Mouse (Mus musculus) bone marrow macrophage, adult 2 months (primary cell): ENCODE data around the gene Scrn2. TPM values are rescaled to one million over a fixed set of nuclear protein-coding genes. Genes with fewer than 3 reads are reported as not detected.

Experiments
- H3K27ac ChIP-seq: 2 replicates; pipeline ENCODE4 v1.5.1; 2012; ENCODE audit warnings: low read depth, low read length; ENCODE audit not compliant: insufficient read depth
- H3K4me1 ChIP-seq: 2 replicates; pipeline ENCODE4 v1.6.1; 2012; ENCODE audit warnings: low read length; ENCODE audit not compliant: control insufficient read depth, insufficient read depth
- H3K4me3 ChIP-seq: 2 replicates; pipeline ENCODE4 v1.5.1; 2012; ENCODE audit warnings: mild to moderate bottlenecking, low read length, moderate library complexity; ENCODE audit not compliant: insufficient read depth
- CTCF ChIP-seq: IDR thresholded peaks from 2 replicates; pipeline ENCODE4 v1.5.1; 2012; ENCODE audit warnings: low read depth, mild to moderate bottlenecking, low read length, moderate library complexity
- POLR2A ChIP-seq: IDR thresholded peaks from 2 replicates; pipeline ENCODE4 v1.6.1; 2012; ENCODE audit warnings: mild to moderate bottlenecking, low read depth, low read length, borderline replicate concordance
- polyA plus RNA-seq: library from polyadenylated mRNA; stranded (reverse); fragments of >200 nt; gene quantifications from 2 replicates; pipeline ENCODE4 v1.2.4, GENCODE M21; 2012; ENCODE audit not compliant: missing spikeins, insufficient read depth, insufficient read length

The Scrn2 gene
- polyA plus RNA-seq, 1 experiment: 1.5 TPM

- Histone ChIP-seq H3K4me1 (peaks cover 7% of the 10 kb centered on the region), H3K4me3 (no peak overlapping the region), H3K27ac (no peak overlapping the region)
- TF ChIP-seq POLR2A (no peak), CTCF (no peak)
Observed at GRCm38 (mm10) chr11:96992722-96993311, 36.9 kb upstream of the Scrn2 start.

GRCm38 (mm10) chr11:96995031-96995430 lies 34.7 kb upstream of the Scrn2 start:
- Histone ChIP-seq H3K4me3 (no peak overlapping the region), H3K4me1 (no peaks in the 10 kb centered on the region), H3K27ac (no peak overlapping the region)
- TF ChIP-seq POLR2A: no peak
- TF ChIP-seq CTCF: no peak

GRCm38 (mm10) chr11:96995836-96996772 lies 33.6 kb upstream of the Scrn2 start:
- Histone ChIP-seq H3K27ac (no peak overlapping the region), H3K4me3 (no peak overlapping the region), H3K4me1 (no peaks in the 10 kb centered on the region)
- TF ChIP-seq POLR2A (no peak), CTCF (no peak)

GRCm38 (mm10) chr11:96996773-96997379 lies 32.9 kb upstream of the Scrn2 start:
- Histone ChIP-seq H3K4me3 (no peak overlapping the region), H3K4me1 (no peaks in the 10 kb centered on the region), H3K27ac (no peak overlapping the region)
- TF ChIP-seq POLR2A (no peak), CTCF (no peak)

DNA sequence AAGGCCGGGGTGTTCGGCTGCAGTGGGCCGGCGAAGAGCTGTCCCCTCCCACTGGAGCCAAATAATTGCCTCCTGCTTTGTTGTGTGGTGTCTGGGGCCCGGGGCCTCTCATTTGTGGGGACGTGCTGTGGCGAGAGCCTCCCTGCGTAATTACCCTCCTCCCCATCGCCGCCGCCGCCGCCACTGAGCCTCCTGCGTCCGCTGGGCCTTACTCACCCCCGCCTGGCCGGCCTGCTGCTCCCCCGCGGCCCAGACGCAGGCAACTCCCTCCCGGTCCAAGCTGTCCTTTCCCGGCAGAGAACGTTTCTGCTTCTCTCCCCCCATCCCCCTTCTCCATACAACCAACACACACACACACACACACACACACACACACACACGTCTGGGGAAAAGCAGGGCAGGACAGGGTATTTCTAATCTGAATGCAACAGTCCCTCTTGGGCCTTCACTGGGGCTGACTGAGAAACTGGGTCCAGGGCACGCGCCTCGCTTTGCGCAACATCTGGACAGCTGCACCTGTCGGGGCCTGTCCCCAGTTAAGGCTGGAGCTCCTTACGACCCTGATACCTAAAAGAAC lies 32.3 kb upstream of the Scrn2 start:
- Histone ChIP-seq H3K27ac (no peak overlapping the region), H3K4me1 (no peaks in the 10 kb centered on the region), H3K4me3 (no peak overlapping the region)
- TF ChIP-seq CTCF (no peak), POLR2A (no peak)

GRCm38 (mm10) chr11:97003170-97003569 lies 26.6 kb upstream of the Scrn2 start:
- TF ChIP-seq POLR2A (no peak), CTCF (no peak)
- H3K4me3 ChIP-seq: no peak overlapping the region
- no peaks in the 10 kb centered on the region for H3K4me1 ChIP-seq
- H3K27ac ChIP-seq: no peak overlapping the region

DNA sequence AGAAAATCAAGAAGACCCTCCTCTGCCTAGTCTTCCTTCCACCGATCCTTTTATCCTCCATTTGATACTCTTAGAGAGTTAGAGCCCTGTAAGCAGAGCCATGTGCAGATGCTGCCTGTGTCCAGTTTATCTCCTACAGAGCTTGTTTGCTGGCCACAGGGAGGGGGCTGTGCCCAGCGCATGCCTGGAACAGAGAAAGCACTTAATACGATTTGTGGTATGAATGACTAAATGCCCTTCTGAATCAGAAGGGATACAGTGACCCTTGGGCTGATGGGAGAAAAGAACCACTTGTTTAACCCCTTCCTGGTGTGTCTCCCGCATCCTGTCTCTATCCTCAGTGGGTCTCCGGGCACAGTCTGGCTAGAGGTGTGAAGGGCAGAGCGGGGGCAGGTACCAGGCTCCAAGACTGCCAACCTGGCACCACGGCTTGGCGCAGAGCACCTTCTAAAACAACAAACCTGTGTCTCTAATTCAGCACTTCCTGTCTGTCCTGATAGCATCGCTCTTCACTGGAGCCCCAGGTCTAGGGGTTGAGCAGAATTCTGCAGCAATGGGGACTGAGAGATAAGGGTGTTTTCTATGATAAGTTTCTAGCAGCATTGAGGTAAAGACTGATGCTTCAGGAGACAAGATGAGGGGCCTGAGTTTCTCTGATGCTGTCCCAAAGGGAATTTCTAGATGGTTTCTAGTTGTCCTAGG lies 22.5 kb upstream of the Scrn2 start:
- Histone ChIP-seq H3K27ac (no peak overlapping the region), H3K4me1 (no peaks in the 10 kb centered on the region), H3K4me3 (no peak overlapping the region)
- TF ChIP-seq POLR2A (no peak), CTCF (no peak)

DNA sequence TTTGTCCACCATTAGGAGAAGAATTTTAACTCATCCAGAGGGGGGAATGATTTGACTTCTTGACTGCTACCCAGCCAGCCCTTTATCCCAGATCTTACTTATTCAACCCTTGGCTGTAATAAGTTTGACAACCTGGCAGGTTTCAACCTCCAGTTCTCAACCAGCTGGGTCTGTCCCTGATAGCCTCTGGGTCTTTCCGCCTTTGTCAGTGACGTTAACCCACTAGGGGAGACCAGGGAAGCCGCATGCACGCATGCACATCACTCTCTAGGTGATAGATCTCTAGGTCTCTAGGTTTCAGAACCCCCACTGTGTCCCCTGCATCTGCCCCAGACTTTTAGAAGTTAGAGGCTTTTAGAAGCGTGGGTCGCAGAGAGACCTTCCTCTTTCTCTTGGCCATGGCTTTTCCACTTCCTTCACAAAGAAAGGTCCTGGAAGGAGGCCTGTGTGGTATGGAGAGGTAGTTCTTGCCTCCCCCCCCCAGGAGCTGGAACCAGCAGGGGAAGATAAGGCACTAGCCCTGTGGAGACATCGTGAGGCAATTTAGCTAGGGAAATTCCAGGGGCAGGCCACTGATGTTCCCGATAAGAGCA lies 20.4 kb upstream of the Scrn2 start:
- TF ChIP-seq CTCF: no peak
- TF ChIP-seq POLR2A: no peak
- no peaks in the 10 kb centered on the region for H3K4me1 ChIP-seq
- H3K27ac ChIP-seq: no peak overlapping the region
- H3K4me3 ChIP-seq: no peak overlapping the region

- TF ChIP-seq CTCF (no peak), POLR2A (no peak)
- no peaks in the 10 kb centered on the region for H3K4me1 ChIP-seq
- no peak within 1 kb of the TSS for H3K27ac ChIP-seq
- no peak within 1 kb of the TSS for H3K4me3 ChIP-seq
Observed at GRCm38 (mm10) chr11:97013121-97013670, 16.5 kb upstream of the Scrn2 start, which contains the start of gene Sp6. Gene Sp6, plus strand, starts transcription at chr11:97013394.
